Mouse (Mus musculus): ENCODE results near the gene Rps25. TPM values are rescaled to one million over a fixed set of nuclear protein-coding genes. Genes with fewer than 3 reads are reported as not detected.
"Not testable (repeated sequence)": the region's sequence is repeated elsewhere in the genome, so short reads cannot be mapped to it uniquely, and the experiment has no call there.

The Rps25 gene
- polyA plus RNA-seq (2012; rRNA removed): 192 and 299 TPM in 2 replicates

DNA sequence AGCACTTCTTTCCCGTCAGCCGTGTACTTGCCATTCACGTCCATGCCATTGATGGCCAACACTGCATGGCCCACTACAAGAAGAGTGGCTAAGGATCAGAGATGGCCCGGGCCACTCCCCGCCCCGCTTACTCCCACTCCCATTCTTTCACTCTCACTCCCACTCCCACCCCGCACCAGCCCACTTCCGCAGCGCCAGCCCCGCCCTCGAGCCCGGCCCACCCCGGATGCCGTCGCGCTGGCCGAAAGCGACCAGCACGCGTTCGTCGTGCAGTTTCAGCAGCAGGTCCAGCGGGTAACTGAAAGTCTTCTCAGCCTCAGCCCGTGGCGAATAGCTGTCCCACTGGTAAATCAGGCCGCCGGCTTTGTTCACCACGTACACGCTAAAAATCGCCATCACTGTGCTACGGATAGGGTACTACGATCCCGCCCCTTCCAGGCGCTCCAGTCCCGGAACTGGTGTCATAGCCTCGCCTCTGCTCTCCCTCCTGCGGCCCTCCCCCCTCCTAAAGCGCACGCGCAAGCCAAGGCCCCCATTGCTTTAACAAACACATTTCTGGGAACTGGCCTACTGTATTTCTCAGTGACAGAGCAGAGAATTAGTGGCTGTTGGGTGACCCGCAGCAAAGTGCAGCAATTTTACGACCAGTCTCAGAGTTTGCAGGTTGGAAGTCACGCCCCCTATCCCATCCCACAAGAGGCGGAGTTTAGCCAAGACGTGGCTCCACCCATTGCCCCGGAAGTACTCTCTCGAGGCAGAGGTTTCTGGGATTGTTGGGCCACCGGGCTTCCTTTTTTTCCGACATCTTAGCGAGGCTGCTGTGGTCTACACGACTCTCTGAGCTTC lies at the start of gene Rps25, which contains the start of gene Trappc4:
TSS of gene Rps25 (plus strand) at position 234 of the 846 bp plus-strand sequence.
TSS of gene Trappc4 (minus strand) at position 695 of the 846 bp plus-strand sequence.
- peaks cover 4% of the 10 kb centered on the region; the same call in 1 of the 2 replicates for H3K4me1 ChIP-seq (ENCODE audit: control insufficient read depth, insufficient read depth, low read length)
- DNase-seq: peak; percentile 96
- peak; percentile 54 for TF ChIP-seq POLR2A (IDR thresholded peaks at IDR 0.05; ENCODE audit: low read depth, low read length)
- no peak for TF ChIP-seq CTCF (conservative IDR thresholded peaks at IDR 0.05; ENCODE audit: insufficient read depth, insufficient read length, low read depth, low read length)
- H3K27me3 ChIP-seq (replicated peaks; ENCODE audit: control insufficient read depth, insufficient read depth, low read length): no peaks in the 10 kb centered on the region
- under 1% methylated on average over 51 of the region's 51 CpGs for WGBS
- H3K36me3 ChIP-seq (ENCODE audit: control insufficient read depth, insufficient read depth, low read length): peaks cover 1% of the 10 kb centered on the region
- peak within 1 kb of the TSS; percentile 94 for H3K27ac ChIP-seq (ENCODE audit: insufficient read depth, low read depth, low read length)
- peak within 1 kb of the TSS; percentile 63 for H3K4me3 ChIP-seq (ENCODE audit: insufficient read depth, low read depth, low read length)

DNA sequence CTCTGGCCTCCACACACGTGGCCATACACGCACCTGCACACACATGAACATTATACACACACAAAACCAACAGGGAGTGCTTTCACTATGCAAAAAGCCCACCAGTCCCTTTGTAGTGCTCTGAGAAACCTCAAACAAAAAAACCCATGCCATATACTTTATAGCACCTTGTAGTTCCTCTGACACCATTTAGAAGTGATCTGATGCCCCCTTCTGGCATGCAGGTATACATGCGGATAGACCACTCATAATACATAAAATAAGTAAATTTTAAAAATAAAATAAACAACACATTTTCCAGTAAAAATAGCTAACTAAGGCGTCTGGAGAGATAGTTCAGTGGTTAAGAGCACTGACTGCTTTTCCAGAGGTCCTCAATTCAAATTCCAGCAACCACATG lies 49.7 kb upstream of the Rps25 start:
- Histone ChIP-seq H3K4me1 (ENCODE audit: control insufficient read depth, insufficient read depth, low read length) (peaks cover 2% of the 10 kb centered on the region; the same call in 1 of the 2 replicates), H3K4me3 (ENCODE audit: insufficient read depth, low read depth, low read length) (no peak overlapping the region), H3K27ac (ENCODE audit: insufficient read depth, low read depth, low read length) (no peak overlapping the region), H3K36me3 (ENCODE audit: control insufficient read depth, insufficient read depth, low read length) (peaks cover 13% of the 10 kb centered on the region), H3K27me3 (replicated peaks; ENCODE audit: control insufficient read depth, insufficient read depth, low read length) (no peaks in the 10 kb centered on the region)
- no peak for TF ChIP-seq POLR2A (IDR thresholded peaks at IDR 0.05; ENCODE audit: low read depth, low read length)
- TF ChIP-seq CTCF (conservative IDR thresholded peaks at IDR 0.05; ENCODE audit: insufficient read depth, insufficient read length, low read depth, low read length): no peak
- peak; percentile 38 for DNase-seq
- WGBS: 77% methylated on average over 4 of the region's 4 CpGs

DNA sequence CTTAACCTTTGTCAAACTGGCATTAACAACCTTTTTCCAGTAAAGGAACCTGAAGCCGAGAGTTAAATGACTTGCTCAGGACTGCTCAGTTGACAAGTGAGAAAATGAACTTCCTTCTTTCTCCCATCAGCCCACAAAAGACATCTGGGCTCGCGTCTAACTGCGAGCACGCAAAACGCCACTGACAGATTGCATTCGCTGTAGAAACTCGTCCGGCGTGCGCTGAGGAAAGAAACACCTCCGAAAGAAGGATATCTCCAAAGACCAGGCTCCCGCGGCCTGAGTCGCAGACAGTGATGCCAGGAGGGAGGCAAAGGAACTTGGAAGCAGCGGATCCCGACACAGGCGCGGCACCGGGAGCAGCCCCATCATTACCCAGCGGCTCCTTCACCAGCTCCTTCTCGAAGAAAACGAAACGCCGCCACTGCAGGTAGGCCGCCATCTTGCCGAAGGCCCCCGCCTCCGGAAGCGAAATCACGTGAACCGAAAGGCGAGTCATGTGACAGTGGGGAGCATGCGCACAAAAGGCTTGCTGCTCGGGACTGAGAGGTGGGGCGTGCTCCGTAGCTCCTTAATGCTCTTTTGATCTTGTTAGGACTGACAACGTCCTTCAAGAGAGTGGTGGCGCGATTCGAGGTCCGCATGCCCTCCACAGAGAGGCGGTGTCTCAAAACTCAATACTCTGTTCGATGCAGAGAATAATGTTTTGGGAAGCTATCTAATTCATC lies 45.6 kb upstream of the Rps25 start, which contains the start of gene Vps11:
TSS of gene Vps11 (minus strand) at position 481 of the 728 bp plus-strand sequence.
- peak within 1 kb of the TSS; percentile 62; the same call in 1 of the 2 replicates for H3K27ac ChIP-seq (ENCODE audit: insufficient read depth, low read depth, low read length)
- TF ChIP-seq CTCF (conservative IDR thresholded peaks at IDR 0.05; ENCODE audit: insufficient read depth, insufficient read length, low read depth, low read length): 0 out of 2 replicates have a peak, but pooled peaks have one; percentile 21
- TF ChIP-seq POLR2A (IDR thresholded peaks at IDR 0.05; ENCODE audit: low read depth, low read length): peak; percentile 64
- under 1% methylated on average over 44 of the region's 44 CpGs for WGBS
- DNase-seq: peak; percentile 97
- H3K4me3 ChIP-seq (ENCODE audit: insufficient read depth, low read depth, low read length): peak within 1 kb of the TSS; percentile 83
- H3K27me3 ChIP-seq (replicated peaks; ENCODE audit: control insufficient read depth, insufficient read depth, low read length): no peaks in the 10 kb centered on the region
- H3K4me1 ChIP-seq (ENCODE audit: control insufficient read depth, insufficient read depth, low read length): peaks cover 2% of the 10 kb centered on the region; the same call in 1 of the 2 replicates
- peaks cover 1% of the 10 kb centered on the region; the same call in 1 of the 2 replicates for H3K36me3 ChIP-seq (ENCODE audit: control insufficient read depth, insufficient read depth, low read length)

DNA sequence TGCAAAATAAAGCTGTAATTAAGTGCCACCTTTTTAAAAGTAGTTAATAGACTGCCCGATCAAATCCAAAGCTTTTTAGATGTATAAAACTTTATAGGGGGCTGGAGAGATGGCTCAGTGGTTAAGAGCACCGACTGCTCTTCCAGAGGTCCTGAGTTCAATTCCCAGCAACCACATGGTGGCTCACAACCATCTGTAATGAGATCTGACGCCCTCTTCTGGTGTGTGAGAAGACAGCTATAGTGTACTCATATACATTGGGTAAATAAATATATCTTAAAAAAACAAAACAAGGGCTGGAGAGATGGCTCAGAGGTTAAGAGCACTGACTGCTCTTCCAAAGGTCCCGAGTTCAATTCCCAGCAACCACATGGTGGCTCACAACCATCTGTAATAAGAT lies 45.0 kb upstream of the Rps25 start:
- H3K27ac ChIP-seq (ENCODE audit: insufficient read depth, low read depth, low read length): peak overlapping the region; percentile 62; the same call in 1 of the 2 replicates

DNA sequence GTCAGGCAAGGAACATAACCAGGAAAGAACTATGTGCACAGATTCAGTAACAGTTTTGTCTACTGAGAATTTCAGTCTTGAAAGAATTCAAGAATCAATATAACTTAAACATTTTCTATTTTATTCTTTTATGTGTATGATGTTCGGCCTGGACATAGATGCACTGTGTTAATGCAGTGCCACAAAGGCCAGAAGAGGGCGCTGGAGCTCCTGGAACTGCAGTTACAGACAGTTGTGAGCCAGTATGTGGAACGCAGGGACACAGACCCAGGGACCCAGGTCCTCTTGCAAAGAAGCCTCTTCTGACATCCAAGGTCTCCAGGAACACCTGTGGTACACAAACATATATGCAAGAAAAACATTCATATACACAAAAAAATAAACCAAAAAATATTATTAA lies 42.5 kb upstream of the Rps25 start:
- H3K4me3 ChIP-seq (ENCODE audit: insufficient read depth, low read depth, low read length): no peak overlapping the region
- no peak overlapping the region for H3K27ac ChIP-seq (ENCODE audit: insufficient read depth, low read depth, low read length)
- H3K36me3 ChIP-seq (ENCODE audit: control insufficient read depth, insufficient read depth, low read length): no peaks in the 10 kb centered on the region
- TF ChIP-seq CTCF (conservative IDR thresholded peaks at IDR 0.05; ENCODE audit: insufficient read depth, insufficient read length, low read depth, low read length) (peak; percentile 69), POLR2A (IDR thresholded peaks at IDR 0.05; ENCODE audit: low read depth, low read length) (no peak)
- H3K27me3 ChIP-seq (replicated peaks; ENCODE audit: control insufficient read depth, insufficient read depth, low read length): no peaks in the 10 kb centered on the region
- peak; percentile 51 for DNase-seq
- peaks cover 2% of the 10 kb centered on the region; the same call in 1 of the 2 replicates for H3K4me1 ChIP-seq (ENCODE audit: control insufficient read depth, insufficient read depth, low read length)
- WGBS: 63% methylated on average over 3 of the region's 3 CpGs

More for the DNA sequence above, 45.0 kb upstream of the Rps25 start:
- H3K4me3 ChIP-seq (ENCODE audit: insufficient read depth, low read depth, low read length): peak overlapping the region; percentile 83; the same call in 1 of the 2 replicates
- not testable (repeated sequence) for H3K4me1 ChIP-seq (ENCODE audit: control insufficient read depth, insufficient read depth, low read length); H3K36me3 ChIP-seq (ENCODE audit: control insufficient read depth, insufficient read depth, low read length); H3K27me3 ChIP-seq (replicated peaks; ENCODE audit: control insufficient read depth, insufficient read depth, low read length); DNase-seq
- 38% methylated on average over 4 of the region's 4 CpGs for WGBS

DNA sequence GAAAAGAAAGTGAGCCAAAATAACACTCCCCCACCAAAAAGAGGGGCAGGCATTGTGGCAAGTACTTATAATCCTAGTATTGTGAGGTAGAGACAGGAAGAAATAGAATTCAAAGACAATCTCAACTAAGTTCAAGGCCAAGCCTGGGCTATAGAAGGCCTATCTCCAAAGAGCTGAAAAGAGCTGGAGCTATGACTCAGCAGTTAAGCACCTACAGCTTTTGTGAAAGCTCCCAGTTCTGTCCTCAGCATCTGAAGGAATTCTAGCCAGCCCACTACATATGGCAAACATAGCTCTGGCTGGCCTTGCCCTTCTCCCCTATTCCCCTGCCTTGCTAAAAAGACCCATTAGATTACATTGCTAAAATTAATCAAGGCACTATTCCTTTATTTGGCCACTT lies 33.6 kb upstream of the Rps25 start:
- H3K27ac ChIP-seq (ENCODE audit: insufficient read depth, low read depth, low read length): peak overlapping the region; percentile 34
- no peaks in the 10 kb centered on the region for H3K27me3 ChIP-seq (replicated peaks; ENCODE audit: control insufficient read depth, insufficient read depth, low read length)
- no peaks in the 10 kb centered on the region for H3K36me3 ChIP-seq (ENCODE audit: control insufficient read depth, insufficient read depth, low read length)
- no peak for TF ChIP-seq CTCF (conservative IDR thresholded peaks at IDR 0.05; ENCODE audit: insufficient read depth, insufficient read length, low read depth, low read length)
- TF ChIP-seq POLR2A (IDR thresholded peaks at IDR 0.05; ENCODE audit: low read depth, low read length): no peak
- peaks cover 6% of the 10 kb centered on the region; the same call in 1 of the 2 replicates for H3K4me1 ChIP-seq (ENCODE audit: control insufficient read depth, insufficient read depth, low read length)
- no peak overlapping the region for H3K4me3 ChIP-seq (ENCODE audit: insufficient read depth, low read depth, low read length)
- DNase-seq: no peak

Measured in kidney, adult 2 months (tissue).